Mouse (Mus musculus) hindbrain, postnatal 0 days (tissue): ENCODE data around the gene Pskh1. TPM values are rescaled to one million over a fixed set of nuclear protein-coding genes. Genes with fewer than 3 reads are reported as not detected.

Source experiments
- ATAC-seq: fragments of 200-750 bp; cut with Nextera tagmentation; 2 replicates; pipeline ENCODE4 v1.8.0; 2017; ENCODE audit warnings: mild to moderate bottlenecking, moderate TSS enrichment, moderate library complexity
- DNase-seq: peaks from one replicate; pipeline ENCODE4 v3.0.0-alpha.2; 2015; ENCODE audit warnings: low spot score
- H3K27ac ChIP-seq: fragments of 300-500 bp; sonication (generic); 2 replicates; pipeline ENCODE4 v1.5.1; 2014; ENCODE audit warnings: mild to moderate bottlenecking
- H3K27me3 ChIP-seq: fragments of 300-500 bp; sonication (generic); 2 replicates; pipeline ENCODE4 v1.6.1; 2014; ENCODE audit warnings: low read length, mixed read lengths; ENCODE audit not compliant: insufficient read depth
- H3K36me3 ChIP-seq: fragments of 300-500 bp; sonication (generic); 2 replicates; pipeline ENCODE4 v1.6.1; 2014; ENCODE audit warnings: low read length, mixed read lengths; ENCODE audit not compliant: insufficient read depth
- H3K4me1 ChIP-seq: fragments of 300-500 bp; sonication (generic); 2 replicates; pipeline ENCODE4 v1.6.1; 2014; ENCODE audit warnings: antibody characterized with exemption, low read length, mixed read lengths; ENCODE audit not compliant: insufficient read depth
- H3K4me2 ChIP-seq: fragments of 300-500 bp; sonication (generic); 2 replicates; pipeline ENCODE4 v1.6.1; 2014; ENCODE audit warnings: low read depth, mild to moderate bottlenecking, low read length, moderate library complexity, mixed read lengths
- H3K4me3 ChIP-seq: fragments of 300-500 bp; sonication (generic); 2 replicates; pipeline ENCODE4 v1.5.1; 2014; ENCODE audit warnings: low read length
- H3K9ac ChIP-seq: fragments of 300-500 bp; sonication (generic); replicated peaks from 2 replicates; pipeline ENCODE4 v1.6.1; 2014; ENCODE audit warnings: mild to moderate bottlenecking, low read length, moderate library complexity, mixed read lengths
- H3K9me3 ChIP-seq: fragments of 300-500 bp; sonication (generic); 2 replicates; pipeline ENCODE4 v1.6.1; 2016; ENCODE audit warnings: low read length, mixed read lengths
- CTCF ChIP-seq: IDR thresholded peaks from 2 replicates; pipeline ENCODE4 v1.5.1; 2016; ENCODE audit warnings: antibody characterized with exemption, control low read depth, low read depth
- WGBS: fragments of 180-500 bp; shearing (Covaris S2); extraction: QIAGEN DNeasy Blood & Tissue Kit; methylation state at CpG from one replicate; pipeline ENCODE4 v1.1.7; 2014; 5-methylcytosine and 5-hydroxymethylcytosine counted together
- polyA plus RNA-seq: library from polyadenylated mRNA; unstranded; fragments of >200 nt; fragmentation: Nextera tagmentation; extraction: Ambion mirVana; gene quantifications from 2 replicates; pipeline ENCODE4 v1.2.1, GENCODE M21; 2015
- total RNA-seq: library from RNA; depleted of rRNA; stranded (reverse); fragments of >200 nt; gene quantifications from 2 replicates; pipeline ENCODE4 v1.2.3, GENCODE M21; 2014

Pskh1 gene
- total and polyA plus RNA-seq, 2 experiments from 2014 or later = 11.3 to 32.3 TPM

GRCm38 (mm10) chr8:105951057-105951659 is 50.9 kb downstream of the Pskh1 start:
- Histone ChIP-seq H3K9ac (no peak overlapping the region), H3K36me3 (no peaks in the 10 kb centered on the region), H3K27ac (peak overlapping the region; percentile 84), H3K9me3 (no peaks in the 10 kb centered on the region), H3K4me2 (no peak overlapping the region), H3K4me1 (peaks cover 11% of the 10 kb centered on the region), H3K27me3 (no peaks in the 10 kb centered on the region), H3K4me3 (no peak overlapping the region)
- WGBS = 33% methylated on average over 7 of the region's 7 CpGs
- peak; percentile 78 for DNase-seq
- no peak for TF ChIP-seq CTCF
- ATAC-seq = peak; percentile 93

DNA sequence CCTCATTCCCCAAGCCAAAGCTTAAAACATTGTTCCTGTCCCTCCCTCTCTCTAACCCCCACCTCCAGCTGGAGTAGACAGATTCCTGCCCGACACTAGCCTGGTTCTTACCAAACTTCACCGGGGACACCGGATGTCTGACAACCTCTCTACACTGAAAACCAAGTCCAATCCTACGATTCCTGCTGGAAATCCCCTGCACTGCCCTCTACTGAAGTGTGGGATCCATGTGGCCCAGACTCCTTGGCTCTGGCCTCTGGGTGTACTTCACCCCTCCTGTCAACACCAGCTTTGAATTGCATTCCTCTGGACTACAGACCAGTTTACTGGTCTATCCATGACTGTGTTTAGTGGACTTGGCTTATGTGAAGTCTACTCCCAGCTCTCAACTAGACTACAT is 56.3 kb downstream of the Pskh1 start:
- Histone ChIP-seq H3K4me3 (no peak overlapping the region), H3K27ac (no peak overlapping the region), H3K9ac (no peak overlapping the region), H3K4me2 (no peak overlapping the region), H3K9me3 (no peaks in the 10 kb centered on the region), H3K27me3 (no peaks in the 10 kb centered on the region), H3K36me3 (no peaks in the 10 kb centered on the region), H3K4me1 (peaks cover 5% of the 10 kb centered on the region; the same call in 1 of the 2 replicates)
- 93% methylated on average over 4 of the region's 4 CpGs for whole genome bisulfite sequencing
- TF ChIP-seq CTCF = no peak
- no peak for DNase-seq
- no peak for ATAC-seq

- Histone ChIP-seq H3K9ac (no peak overlapping the region), H3K36me3 (no peaks in the 10 kb centered on the region), H3K4me1 (peaks cover 5% of the 10 kb centered on the region; the same call in 1 of the 2 replicates), H3K4me3 (no peak overlapping the region), H3K27me3 (no peaks in the 10 kb centered on the region), H3K4me2 (no peak overlapping the region), H3K27ac (no peak overlapping the region), H3K9me3 (no peaks in the 10 kb centered on the region)
- 57% methylated on average over 3 of the region's 4 CpGs for WGBS
- no peak for TF ChIP-seq CTCF
- no peak for DNase-seq
- ATAC-seq = no peak; the same call in 1 of the 2 replicates
Observed at GRCm38 (mm10) chr8:105957813-105958212, 57.6 kb downstream of the Pskh1 start.

DNA sequence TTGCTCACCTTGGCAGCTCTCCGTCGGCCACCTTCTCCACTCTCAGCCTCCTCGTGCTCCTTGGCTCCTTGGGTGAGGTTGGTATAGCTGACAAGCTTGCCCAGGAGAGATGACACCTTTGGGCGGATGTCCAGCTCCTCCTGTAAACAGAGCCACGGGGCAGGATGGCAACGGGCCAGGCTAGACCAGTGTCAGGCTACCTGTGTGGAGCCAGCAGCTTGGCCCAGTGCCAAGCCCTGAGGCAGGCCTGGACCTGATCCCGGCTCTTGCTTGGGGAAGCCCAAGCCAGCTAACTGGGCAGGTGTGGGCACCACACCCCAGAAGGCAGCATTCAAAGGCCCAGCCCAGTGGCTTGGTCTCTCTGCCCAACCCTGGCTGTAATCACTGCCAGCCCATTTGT is 59.1 kb downstream of the Pskh1 start:
- Histone ChIP-seq H3K4me3 (no peak overlapping the region), H3K36me3 (no peaks in the 10 kb centered on the region), H3K9me3 (no peaks in the 10 kb centered on the region), H3K4me2 (no peak overlapping the region), H3K27me3 (no peaks in the 10 kb centered on the region), H3K27ac (no peak overlapping the region), H3K4me1 (peaks cover 6% of the 10 kb centered on the region; the same call in 1 of the 2 replicates), H3K9ac (no peak overlapping the region)
- DNase-seq = peak; percentile 47
- 70% methylated on average over 7 of the region's 7 CpGs for WGBS
- peak; percentile 55; the same call in 1 of the 2 replicates for ATAC-seq
- no peak for TF ChIP-seq CTCF

GRCm38 (mm10) chr8:105961101-105961500 is 60.9 kb downstream of the Pskh1 start:
- TF ChIP-seq CTCF = no peak
- Histone ChIP-seq H3K36me3 (no peaks in the 10 kb centered on the region), H3K4me3 (no peak overlapping the region), H3K4me1 (peaks cover 8% of the 10 kb centered on the region; the same call in 1 of the 2 replicates), H3K27ac (no peak overlapping the region), H3K27me3 (no peaks in the 10 kb centered on the region; the same call in 1 of the 2 replicates), H3K4me2 (no peak overlapping the region), H3K9ac (no peak overlapping the region), H3K9me3 (no peaks in the 10 kb centered on the region)
- no peak for ATAC-seq
- 83% methylated on average over 14 of the region's 14 CpGs for WGBS
- DNase-seq = no peak

GRCm38 (mm10) chr8:105961536-105961935 is 61.3 kb downstream of the Pskh1 start:
- Histone ChIP-seq H3K4me3 (no peak overlapping the region), H3K36me3 (no peaks in the 10 kb centered on the region), H3K9ac (no peak overlapping the region), H3K27me3 (no peaks in the 10 kb centered on the region; the same call in 1 of the 2 replicates), H3K4me2 (no peak overlapping the region), H3K27ac (no peak overlapping the region), H3K9me3 (no peaks in the 10 kb centered on the region), H3K4me1 (peaks cover 8% of the 10 kb centered on the region; the same call in 1 of the 2 replicates)
- no peak for DNase-seq
- 86% methylated on average over 10 of the region's 10 CpGs for WGBS
- no peak for TF ChIP-seq CTCF
- ATAC-seq = no peak
